ENCODE assay signal across 28 mouse cellular contexts in the genomic region with DNA sequence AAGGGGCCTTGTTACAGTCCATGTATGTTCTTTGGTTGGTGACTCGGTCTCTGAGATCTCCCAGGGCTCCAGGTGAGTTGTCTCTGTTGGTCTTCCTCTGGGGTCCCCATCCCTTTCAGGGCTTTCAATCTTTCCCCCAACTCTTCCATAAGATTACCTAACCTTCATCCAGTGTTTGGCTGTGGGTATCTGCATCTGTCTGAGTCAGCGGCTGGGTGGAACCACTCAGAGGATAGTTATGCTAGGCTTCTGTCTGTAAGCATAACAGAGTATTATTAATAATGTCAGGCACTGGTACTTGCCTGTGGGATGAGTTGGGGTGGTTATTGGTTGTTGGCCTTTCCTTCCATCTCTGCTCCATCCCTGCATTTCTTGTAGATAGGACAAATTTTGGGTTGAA. TPM values are rescaled to one million over a fixed set of nuclear protein-coding genes. Genes with fewer than 3 reads are reported as not detected.
"Had no signal": no experiment of that assay in that cellular context is flagged by ENCODE, and none has a peak within 500 bp of the region (broad histone marks: within the 10 kb centered on the region; RNA-seq: fewer than 3 reads in every experiment).

No protein-coding gene starts in this region.

- DNase-seq: liver, postnatal 0 days; lung, adult 2 months; lung, postnatal 14 days; lung, postnatal 36 days; midbrain, embryonic 14.5 days; retina, postnatal 1 day; right cerebral cortex, adult 18-20 months; right cerebral cortex, postnatal 25 days; right cerebral cortex, postnatal 4 days; spleen, adult 18-20 months; thymus, adult 18-20 months; thymus, postnatal 14 days; thymus, postnatal 36 days had no signal

- H3K4me2 ChIP-seq: lung, embryonic 15.5 days; midbrain, embryonic 12.5 days; neural tube, embryonic 12.5 days had no signal

- H3K27me3 ChIP-seq: lung, embryonic 15.5 days; megakaryocyte, embryonic 14.5 days; midbrain, embryonic 12.5 days; neural tube, embryonic 12.5 days had no signal

- ATAC-seq: liver, postnatal 0 days; lung, postnatal 0 days; midbrain, embryonic 16.5 days had no signal

- H3K9me3 ChIP-seq: lung, embryonic 15.5 days; megakaryocyte, embryonic 14.5 days; midbrain, embryonic 10.5 days; midbrain, embryonic 12.5 days; neural tube, embryonic 12.5 days had no signal

- H3K36me3 ChIP-seq: lung, embryonic 15.5 days; midbrain, embryonic 10.5 days; midbrain, embryonic 12.5 days; neural tube, embryonic 12.5 days had no signal

- H3K4me3 ChIP-seq: lung, embryonic 15.5 days; megakaryocyte, embryonic 14.5 days; midbrain, embryonic 10.5 days; midbrain, embryonic 12.5 days; neural tube, embryonic 12.5 days had no signal

- H3K27ac ChIP-seq: lung, embryonic 15.5 days; macrophage; midbrain, embryonic 10.5 days; midbrain, embryonic 12.5 days; neural tube, embryonic 12.5 days had no signal

- H3K9ac ChIP-seq: liver, postnatal 0 days; lung, embryonic 15.5 days; midbrain, embryonic 12.5 days; neural tube, embryonic 12.5 days had no signal

- H3K4me1 ChIP-seq: lung, embryonic 15.5 days; megakaryocyte, embryonic 14.5 days; midbrain, embryonic 10.5 days; midbrain, embryonic 12.5 days; neural tube, embryonic 12.5 days had no signal

RNA-seq across cellular contexts. Expression of gene Hsfy2, which starts 44.0 kb away (rescaled TPM):
- total RNA-seq: megakaryocyte progenitor cell, adult 5-6 weeks; neutrophil, adult 5-6 weeks had no signal
- polyA plus RNA-seq: liver, postnatal 0 days; lung, adult 2 months; lung, embryonic 15.5 days; lung, postnatal 0 days; macrophage; midbrain, embryonic 10.5 days; midbrain, embryonic 12.5 days; midbrain, embryonic 14.5 days; midbrain, embryonic 16.5 days; neural tube, embryonic 12.5 days; neural tube, embryonic 14.5 days; small intestine, adult 2 months; stomach, embryonic 14.5 days; stomach, embryonic 16.5 days; thymus, postnatal 0 days had no signal
